Mouse (Mus musculus) midbrain, embryonic 16.5 days (tissue): ENCODE measurements at regions not wholly inside any gene's neighbourhood (a gene's known extent, or its start where the extent isn't known, plus 50 kb on each side); places are given as distances from the start of the nearest gene placed in this dataset.

Source experiments
- ATAC-seq: fragments of 200-750 bp; cut with Nextera tagmentation; 2 replicates; pipeline ENCODE4 v1.8.0; 2017; ENCODE audit warnings: moderate TSS enrichment
- H3K27ac ChIP-seq: fragments of 300-500 bp; sonication (generic); 2 replicates; pipeline ENCODE4 v1.5.1; 2014; ENCODE audit warnings: mild to moderate bottlenecking, low read length, mixed read lengths
- H3K27me3 ChIP-seq: fragments of 300-500 bp; sonication (generic); 2 replicates; pipeline ENCODE4 v1.6.1; 2014; ENCODE audit warnings: low read depth, low read length, mixed read lengths; ENCODE audit not compliant: control insufficient read depth, insufficient read depth
- H3K36me3 ChIP-seq: fragments of 300-500 bp; sonication (generic); 2 replicates; pipeline ENCODE4 v1.6.1; 2014; ENCODE audit warnings: mild to moderate bottlenecking, low read length, moderate library complexity, mixed read lengths; ENCODE audit not compliant: control insufficient read depth, insufficient read depth
- H3K4me1 ChIP-seq: fragments of 300-500 bp; sonication (generic); 2 replicates; pipeline ENCODE4 v1.6.1; 2014; ENCODE audit warnings: mild to moderate bottlenecking, low read length, mixed read lengths; ENCODE audit not compliant: control insufficient read depth, insufficient read depth
- H3K4me2 ChIP-seq: fragments of 300-500 bp; sonication (generic); 2 replicates; pipeline ENCODE4 v1.6.1; 2014; ENCODE audit warnings: mild to moderate bottlenecking, low read length, mixed read lengths
- H3K4me3 ChIP-seq: fragments of 300-500 bp; sonication (generic); 2 replicates; pipeline ENCODE4 v1.5.1; 2014; ENCODE audit warnings: low read depth, mild to moderate bottlenecking, low read length, moderate library complexity, mixed read lengths
- H3K9ac ChIP-seq: fragments of 300-500 bp; sonication (generic); 2 replicates; pipeline ENCODE4 v1.6.1; 2014; ENCODE audit warnings: low read depth, low read length, mixed read lengths
- H3K9me3 ChIP-seq: fragments of 300-500 bp; sonication (generic); replicated peaks from 2 replicates; pipeline ENCODE4 v1.6.1; 2014; ENCODE audit warnings: mild to moderate bottlenecking, low read length, mixed read lengths; ENCODE audit not compliant: control insufficient read depth, poor library complexity, severe bottlenecking
- WGBS: fragments of 180-500 bp; shearing (Covaris S2); extraction: QIAGEN DNeasy Blood & Tissue Kit; methylation state at CpG from one replicate; pipeline ENCODE4 v1.1.7; 2014; 5-methylcytosine and 5-hydroxymethylcytosine counted together

GRCm38 (mm10) chr13:44312237-44312636 lies 417.0 kb upstream of the Jarid2 start:
- Histone ChIP-seq H3K27me3 (no peaks in the 10 kb centered on the region), H3K4me1 (no peaks in the 10 kb centered on the region), H3K36me3 (no peaks in the 10 kb centered on the region), H3K9me3 (no peaks in the 10 kb centered on the region), H3K4me2 (no peak overlapping the region), H3K9ac (no peak overlapping the region), H3K27ac (no peak overlapping the region), H3K4me3 (no peak overlapping the region)
- WGBS: 87% methylated on average over 6 of the region's 6 CpGs
- ATAC-seq: no peak

- H3K4me1 ChIP-seq: no peaks in the 10 kb centered on the region
- WGBS: 57% methylated on average over 13 of the region's 13 CpGs
- H3K9ac ChIP-seq: no peak overlapping the region
- no peak for ATAC-seq
- H3K27me3 ChIP-seq: no peaks in the 10 kb centered on the region
- H3K4me3 ChIP-seq: no peak overlapping the region
- H3K27ac ChIP-seq: no peak overlapping the region
- H3K36me3 ChIP-seq: no peaks in the 10 kb centered on the region
- H3K9me3 ChIP-seq: no peaks in the 10 kb centered on the region
- H3K4me2 ChIP-seq: no peak overlapping the region
Observed at GRCm38 (mm10) chr13:44316747-44317446, 412.4 kb upstream of the Jarid2 start.

GRCm38 (mm10) chr13:44317596-44317995 lies 411.7 kb upstream of the Jarid2 start:
- H3K9ac ChIP-seq: no peak overlapping the region
- H3K27ac ChIP-seq: no peak overlapping the region
- no peak overlapping the region for H3K4me2 ChIP-seq
- H3K4me3 ChIP-seq: no peak overlapping the region
- H3K36me3 ChIP-seq: no peaks in the 10 kb centered on the region
- no peaks in the 10 kb centered on the region for H3K4me1 ChIP-seq
- WGBS: 68% methylated on average over 8 of the region's 8 CpGs
- no peaks in the 10 kb centered on the region for H3K27me3 ChIP-seq
- no peak for ATAC-seq
- H3K9me3 ChIP-seq: no peaks in the 10 kb centered on the region

- Histone ChIP-seq H3K9me3 (no peaks in the 10 kb centered on the region), H3K27ac (no peak overlapping the region), H3K4me2 (no peak overlapping the region), H3K9ac (no peak overlapping the region), H3K4me1 (no peaks in the 10 kb centered on the region), H3K4me3 (no peak overlapping the region), H3K27me3 (no peaks in the 10 kb centered on the region), H3K36me3 (no peaks in the 10 kb centered on the region)
- 92% methylated on average over 9 of the region's 9 CpGs for WGBS
- ATAC-seq: no peak
Observed at GRCm38 (mm10) chr13:44319101-44319500, 410.2 kb upstream of the Jarid2 start.

GRCm38 (mm10) chr13:44319511-44319910 lies 409.8 kb upstream of the Jarid2 start:
- H3K9ac ChIP-seq: no peak overlapping the region
- 95% methylated on average over 9 of the region's 9 CpGs for WGBS

GRCm38 (mm10) chr13:44320311-44320710 lies 409.0 kb upstream of the Jarid2 start:
- WGBS: 91% methylated on average over 4 of the region's 4 CpGs
- Histone ChIP-seq H3K4me3 (no peak overlapping the region), H3K4me2 (no peak overlapping the region), H3K27ac (no peak overlapping the region), H3K9me3 (no peaks in the 10 kb centered on the region), H3K27me3 (no peaks in the 10 kb centered on the region), H3K4me1 (no peaks in the 10 kb centered on the region), H3K9ac (no peak overlapping the region), H3K36me3 (no peaks in the 10 kb centered on the region)
- no peak for ATAC-seq

More at GRCm38 (mm10) chr13:44319511-44319910, 409.8 kb upstream of the Jarid2 start:
- Histone ChIP-seq H3K4me2 (no peak overlapping the region), H3K4me3 (no peak overlapping the region), H3K36me3 (no peaks in the 10 kb centered on the region), H3K4me1 (no peaks in the 10 kb centered on the region), H3K9me3 (no peaks in the 10 kb centered on the region), H3K27me3 (no peaks in the 10 kb centered on the region), H3K27ac (no peak overlapping the region)
- no peak for ATAC-seq

GRCm38 (mm10) chr13:44321009-44321596 lies 408.2 kb upstream of the Jarid2 start:
- H3K27ac ChIP-seq: no peak overlapping the region
- no peaks in the 10 kb centered on the region for H3K36me3 ChIP-seq
- 86% methylated on average over 16 of the region's 16 CpGs for WGBS
- ATAC-seq: no peak
- H3K9me3 ChIP-seq: no peaks in the 10 kb centered on the region
- H3K4me3 ChIP-seq: no peak overlapping the region
- H3K4me1 ChIP-seq: no peaks in the 10 kb centered on the region
- H3K27me3 ChIP-seq: no peaks in the 10 kb centered on the region
- no peak overlapping the region for H3K4me2 ChIP-seq
- no peak overlapping the region for H3K9ac ChIP-seq

- no peaks in the 10 kb centered on the region for H3K9me3 ChIP-seq
- no peaks in the 10 kb centered on the region for H3K27me3 ChIP-seq
- no peak overlapping the region for H3K4me3 ChIP-seq
- no peak overlapping the region for H3K4me2 ChIP-seq
- H3K27ac ChIP-seq: no peak overlapping the region
- H3K9ac ChIP-seq: no peak overlapping the region
- 93% methylated on average over 8 of the region's 8 CpGs for WGBS
- no peak for ATAC-seq
- H3K36me3 ChIP-seq: no peaks in the 10 kb centered on the region
- no peaks in the 10 kb centered on the region for H3K4me1 ChIP-seq
Observed at GRCm38 (mm10) chr13:44328416-44328815, 400.9 kb upstream of the Jarid2 start.

GRCm38 (mm10) chr13:44329161-44329560 lies 400.1 kb upstream of the Jarid2 start:
- Histone ChIP-seq H3K27me3 (no peaks in the 10 kb centered on the region), H3K4me2 (no peak overlapping the region), H3K36me3 (no peaks in the 10 kb centered on the region), H3K4me1 (no peaks in the 10 kb centered on the region), H3K9ac (no peak overlapping the region), H3K27ac (no peak overlapping the region), H3K4me3 (no peak overlapping the region), H3K9me3 (no peaks in the 10 kb centered on the region)
- 84% methylated on average over 4 of the region's 4 CpGs for WGBS
- ATAC-seq: no peak
